Mouse (Mus musculus) lung, postnatal 0 days (tissue): ENCODE results near the gene Cplx1.

Experiments used
- CTCF ChIP-seq: IDR thresholded peaks from 2 replicates; pipeline ENCODE4 v1.5.1; 2016; ENCODE audit warnings: antibody characterized with exemption, mild to moderate bottlenecking
- EP300 ChIP-seq: IDR thresholded peaks from 2 replicates; pipeline ENCODE4 v1.6.1; 2016; ENCODE audit warnings: antibody characterized with exemption, mild to moderate bottlenecking, control low read depth

- TF ChIP-seq CTCF, result peak; percentile 79
- no peak for TF ChIP-seq EP300
These were observed 64.6 kb downstream of the Cplx1 start for GRCm38 (mm10) chr5:108485239-108485638.
